Mouse (Mus musculus) brain, embryonic 14.5 days (tissue): Measurements from ENCODE around the gene Trim44.

ENCODE experiments used
- CTCF ChIP-seq: fragments of 200-500 bp; IDR thresholded peaks from 2 replicates; pipeline ENCODE4 v1.5.1; 2012; ENCODE audit warnings: inconsistent platforms, mild to moderate bottlenecking, moderate library complexity, borderline replicate concordance; ENCODE audit not compliant: insufficient read depth, insufficient read length; ENCODE audit errors: extremely low read depth
- POLR2A ChIP-seq: fragments of 200-500 bp; IDR thresholded peaks from 2 replicates; pipeline ENCODE4 v1.6.1; 2012; ENCODE audit warnings: mild to moderate bottlenecking, inconsistent platforms, borderline replicate concordance; ENCODE audit not compliant: poor library complexity, insufficient read depth, insufficient read length, severe bottlenecking; ENCODE audit errors: extremely low read depth

DNA sequence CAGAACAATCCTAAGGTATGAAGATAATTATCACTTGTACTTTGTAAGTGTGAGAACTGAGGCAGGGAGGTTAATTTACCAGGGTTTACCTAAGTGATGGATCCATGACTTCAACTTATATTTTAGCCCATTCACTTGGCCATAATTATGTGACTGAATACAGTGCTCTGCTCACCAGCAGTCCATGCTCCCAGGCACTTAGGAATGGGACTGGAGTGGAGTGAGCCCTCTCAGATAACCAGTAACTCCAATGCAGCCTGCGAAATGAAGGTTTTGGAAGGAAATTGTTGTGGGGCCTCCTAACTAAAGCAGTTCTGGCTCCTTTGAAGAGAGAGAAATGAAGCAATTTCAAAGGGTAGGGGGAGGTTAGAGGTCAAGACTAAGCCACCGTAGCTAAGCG, 18.8 kb upstream of the Trim44 start:
- TF ChIP-seq CTCF (no peak), POLR2A (no peak)
